Mouse (Mus musculus) thymus, postnatal 14 days (tissue): ENCODE measurements around the gene Supt4a.
A peak's percentile ranks its signal among the peaks of the same experiment; 100 is the strongest.

Experiments
- DNase-seq: peaks from one replicate; pipeline ENCODE4 v3.0.0; 2021

Gene Supt4a

DNA sequence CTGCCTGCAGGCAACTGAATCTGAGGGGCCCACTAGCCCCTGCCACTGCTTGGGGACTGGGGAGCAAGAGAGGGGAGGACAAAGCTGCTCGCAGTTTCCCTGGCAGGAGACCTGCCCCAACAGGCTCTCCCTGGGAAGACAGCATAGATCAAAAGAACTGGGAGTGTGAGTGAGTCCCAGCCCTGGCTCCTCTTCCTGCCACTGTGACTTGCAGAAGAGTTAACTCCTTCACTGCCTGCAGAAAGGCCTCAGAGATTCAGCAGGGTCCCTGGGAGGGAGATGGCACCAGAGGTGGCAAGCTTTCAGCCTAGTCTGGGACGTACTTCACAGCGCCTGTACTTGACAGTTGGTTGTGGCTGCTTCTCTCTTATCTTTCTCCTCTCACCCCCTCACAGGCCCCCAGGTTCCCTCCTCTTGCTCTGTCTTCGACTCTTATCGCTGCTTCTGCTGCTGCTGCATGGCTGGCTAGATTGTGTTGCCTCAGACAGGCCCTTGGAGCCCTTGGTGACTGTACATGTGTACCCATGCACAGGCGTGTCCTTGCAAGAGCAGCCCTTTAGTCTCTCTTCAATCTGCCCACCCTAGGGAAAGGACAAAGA is 11.3 kb upstream of the Supt4a start:
- DNase-seq = peak; percentile 87

- DNase-seq = peak; percentile 78
These were observed 10.3 kb upstream of the Supt4a start for GRCm38 (mm10) chr11:87727021-87727420.

DNA sequence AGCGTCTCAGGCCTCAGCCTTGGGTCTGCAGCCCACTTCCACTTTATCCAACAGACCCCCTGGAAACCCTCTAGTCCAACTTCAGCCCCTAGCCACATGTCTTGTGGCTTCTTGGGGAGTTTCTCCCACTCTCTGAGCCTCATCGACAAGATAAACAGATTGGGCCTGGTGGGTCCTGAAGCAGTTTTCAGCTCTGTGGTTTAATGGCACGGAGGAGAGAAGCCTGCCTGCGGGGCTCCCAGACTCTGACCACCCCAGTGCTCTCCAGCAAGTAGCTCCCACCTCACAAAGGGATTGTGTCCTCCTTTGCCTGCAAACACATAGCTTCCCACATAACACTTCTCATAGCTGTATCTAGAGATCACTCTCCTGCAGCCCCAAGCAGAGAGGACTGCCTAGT is 9.9 kb upstream of the Supt4a start:
- DNase-seq = no peak

DNA sequence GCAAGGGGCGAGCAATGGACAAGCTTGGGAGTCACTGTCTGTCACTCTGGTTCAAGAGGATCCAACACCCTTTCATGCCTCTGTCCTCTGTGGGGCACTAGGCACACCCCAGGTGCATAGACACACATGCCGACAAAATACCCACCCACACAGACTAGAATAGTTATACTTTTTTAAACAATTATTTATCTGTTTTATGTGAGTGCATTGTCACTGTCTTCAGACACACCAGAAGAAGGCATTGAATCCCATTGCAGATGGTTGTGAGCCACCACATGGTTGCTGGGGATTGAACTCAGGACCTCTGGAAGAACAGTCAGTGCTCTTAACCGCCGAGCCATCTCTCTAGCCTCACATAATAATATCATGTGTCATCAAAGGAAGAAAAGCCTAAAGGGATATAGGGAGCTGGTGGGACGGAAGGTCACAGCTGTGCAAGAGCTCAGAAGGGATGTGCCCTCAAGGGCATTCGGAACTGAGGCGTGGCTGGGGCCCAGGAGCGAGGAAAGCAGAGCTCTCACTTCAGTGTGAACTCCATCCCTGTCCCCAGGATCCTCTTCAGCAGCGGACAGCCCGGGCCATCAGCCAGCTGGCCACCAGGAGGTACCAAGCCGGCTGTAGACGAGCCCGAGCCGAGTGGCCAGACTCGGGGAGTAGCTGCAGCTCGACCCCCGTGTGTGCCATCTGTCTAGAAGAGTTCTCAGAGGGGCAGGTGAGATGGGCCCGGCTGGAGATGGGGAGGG is 8.3 kb upstream of the Supt4a start:
- no peak for DNase-seq

- DNase-seq = no peak
These were observed 7.7 kb upstream of the Supt4a start for GRCm38 (mm10) chr11:87729593-87730185.

- DNase-seq = no peak
These were observed 6.6 kb upstream of the Supt4a start for GRCm38 (mm10) chr11:87730652-87731310.

DNA sequence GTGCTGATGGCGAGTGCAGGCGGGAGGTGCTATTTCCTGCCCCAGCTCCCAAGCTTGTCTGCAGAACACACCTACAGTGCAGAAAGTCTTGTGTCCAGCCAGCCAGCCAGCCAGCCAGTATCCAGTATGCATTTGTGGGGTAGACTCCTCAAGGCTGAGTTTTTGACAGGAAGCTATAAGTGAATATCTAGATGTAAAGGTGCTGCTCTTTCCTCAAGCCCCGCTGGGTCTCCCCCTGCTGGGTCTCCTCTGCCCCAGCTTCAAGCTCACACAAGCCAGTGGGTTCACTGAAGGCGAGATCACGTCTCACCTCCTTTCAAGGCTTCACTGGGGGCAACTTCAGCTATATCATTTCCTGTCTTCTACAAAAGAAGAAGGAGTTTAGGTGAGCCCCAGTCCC is 3.0 kb upstream of the Supt4a start:
- peak; percentile 83 for DNase-seq

DNA sequence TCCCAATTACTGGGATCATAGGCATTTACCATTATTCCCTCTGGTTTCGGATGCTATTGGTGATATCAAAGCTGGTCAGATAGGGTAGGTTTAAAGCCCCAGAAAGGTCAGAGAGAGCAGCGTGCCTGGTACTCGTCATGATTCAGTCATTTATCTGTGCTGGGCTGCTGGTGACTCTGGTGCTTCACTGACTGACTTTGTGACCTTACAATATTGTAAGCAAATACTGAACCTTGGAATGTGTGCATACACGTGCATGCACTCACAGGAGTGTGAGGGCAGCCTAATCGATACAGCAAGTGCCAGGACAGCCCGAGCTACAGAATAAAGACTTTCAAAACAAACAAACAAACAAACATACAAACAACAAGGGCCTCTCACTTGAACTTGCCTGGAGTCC is 1.7 kb upstream of the Supt4a start:
- no peak for DNase-seq

DNA sequence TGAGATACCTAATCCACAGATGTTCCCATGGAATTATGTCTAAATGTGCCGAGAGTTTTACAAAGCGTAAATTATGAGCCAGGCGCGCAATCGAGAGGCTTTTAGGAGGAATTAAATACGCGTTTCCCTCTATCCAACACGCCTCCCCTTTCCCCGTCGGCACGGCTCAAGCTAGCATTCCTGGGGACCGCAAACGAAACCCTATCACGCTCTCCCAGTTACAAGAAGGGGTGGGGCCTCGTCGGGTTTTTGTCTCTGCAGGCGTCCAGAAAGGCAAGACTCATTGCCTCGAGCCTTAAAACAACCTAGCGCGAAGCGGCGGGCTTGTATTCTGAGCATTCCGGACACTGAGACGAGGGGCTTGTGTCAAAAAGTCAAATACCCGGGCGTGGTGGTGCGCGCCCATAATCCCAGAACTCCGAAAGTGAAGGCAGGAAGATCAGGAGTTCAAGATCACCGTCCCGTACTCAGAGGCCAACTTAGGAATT is 661 bp upstream of the Supt4a start:
- DNase-seq = peak; percentile 87

DNA sequence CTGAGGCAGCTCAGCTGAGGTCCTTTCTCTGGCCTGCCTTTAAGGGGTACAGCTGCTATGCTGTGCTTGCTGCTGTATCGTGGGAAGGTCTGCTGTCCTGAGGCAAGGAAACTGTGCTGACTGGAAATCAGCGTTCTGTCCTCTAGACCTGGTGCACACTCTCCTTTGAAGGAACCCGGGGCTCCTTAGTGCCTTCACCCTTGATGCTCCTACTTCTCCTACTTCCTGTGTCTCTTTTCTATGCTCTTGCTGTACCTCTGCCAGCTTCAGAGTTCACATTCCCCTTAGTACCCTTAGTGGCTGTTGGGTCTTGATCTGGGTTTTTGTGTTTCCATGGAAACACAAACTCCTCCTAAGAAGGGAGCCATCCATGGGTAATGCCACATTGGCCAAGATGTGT is 6.3 kb downstream of the Supt4a start:
- no peak for DNase-seq

DNA sequence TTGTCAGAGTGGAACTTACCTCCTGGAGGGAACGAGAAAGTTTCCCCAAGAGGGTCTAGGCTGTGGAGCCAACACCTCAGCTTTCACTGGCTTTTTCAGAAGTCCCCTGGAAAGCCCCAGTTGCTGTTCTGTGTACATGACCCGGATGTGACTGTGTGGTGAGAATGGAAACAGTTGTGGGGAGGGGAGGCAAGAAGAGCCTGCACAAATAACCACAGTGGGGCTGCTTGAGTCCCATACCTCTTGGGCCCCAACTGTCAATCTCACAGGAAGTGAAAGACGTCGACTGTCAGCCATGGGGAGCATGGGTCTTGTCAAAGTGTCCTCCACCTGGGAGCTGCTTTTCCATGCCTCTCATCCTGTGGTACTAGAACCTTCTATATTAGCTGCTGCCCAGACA is 7.6 kb downstream of the Supt4a start:
- peak; percentile 87 for DNase-seq

DNA sequence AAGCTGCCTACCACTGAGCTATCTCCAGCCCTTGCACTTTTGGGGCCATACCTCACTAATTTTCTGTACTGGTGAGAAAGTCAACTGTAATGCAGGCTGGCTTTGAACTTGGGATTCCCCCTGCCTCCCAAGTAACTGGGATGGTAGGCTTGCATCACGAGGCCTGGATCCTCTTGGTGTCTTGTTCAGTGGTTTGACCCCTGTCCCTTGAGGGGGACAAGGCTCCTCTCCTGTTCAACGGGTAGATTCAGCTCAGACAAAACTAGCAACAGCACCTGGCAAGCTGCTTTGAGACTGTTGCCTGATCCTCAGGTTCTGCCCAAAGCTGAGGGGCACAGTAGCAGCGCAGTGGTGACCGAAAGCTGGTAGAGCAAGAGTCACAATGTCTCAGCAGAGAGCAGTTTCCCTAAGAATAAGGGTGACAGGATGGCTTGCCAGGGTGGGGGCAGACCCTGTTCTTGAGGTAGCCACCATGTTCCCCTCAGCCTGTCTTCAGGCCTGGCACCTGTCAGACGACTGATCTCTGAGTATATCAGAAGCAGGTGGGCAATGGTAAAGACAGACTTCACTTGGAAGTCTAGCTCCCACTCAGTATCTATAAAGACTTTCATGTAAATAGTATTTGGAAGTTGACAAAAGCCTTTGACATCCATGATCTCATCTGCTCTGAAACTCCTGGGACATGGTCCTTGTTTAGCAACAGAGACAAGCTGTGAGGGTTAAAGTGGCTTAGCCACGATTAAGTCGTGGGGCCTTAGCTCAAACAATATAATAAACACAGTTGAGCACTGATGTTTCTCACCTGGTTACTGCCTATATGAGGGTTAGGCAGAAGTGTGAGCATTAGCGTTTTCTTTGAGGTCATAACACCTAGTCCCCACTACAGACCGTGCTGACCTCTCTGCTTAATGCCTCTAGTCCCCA is 8.5 kb downstream of the Supt4a start:
- peak; percentile 59 for DNase-seq

- no peak for DNase-seq
These were observed 10.0 kb downstream of the Supt4a start for GRCm38 (mm10) chr11:87747312-87747711.

DNA sequence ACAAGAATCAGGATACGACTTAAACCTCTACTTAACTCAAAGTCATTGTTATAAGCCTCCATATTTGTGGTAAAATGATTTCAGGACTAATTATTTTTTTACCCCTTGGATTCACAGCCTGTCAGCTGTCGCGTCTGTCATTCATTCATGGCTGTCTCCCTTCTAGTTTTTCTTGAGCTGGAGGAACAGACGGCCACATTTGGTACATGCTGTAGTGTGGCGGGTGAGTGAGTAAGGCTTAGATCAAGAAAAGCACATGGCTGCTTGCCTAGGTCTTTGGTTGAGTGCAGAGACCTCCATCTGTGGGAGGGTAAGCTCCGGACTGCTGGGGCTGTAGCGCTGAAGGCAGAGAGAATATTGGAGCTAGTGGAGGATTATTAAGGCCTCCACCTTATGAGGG is 10.4 kb downstream of the Supt4a start:
- DNase-seq = peak; percentile 32

DNA sequence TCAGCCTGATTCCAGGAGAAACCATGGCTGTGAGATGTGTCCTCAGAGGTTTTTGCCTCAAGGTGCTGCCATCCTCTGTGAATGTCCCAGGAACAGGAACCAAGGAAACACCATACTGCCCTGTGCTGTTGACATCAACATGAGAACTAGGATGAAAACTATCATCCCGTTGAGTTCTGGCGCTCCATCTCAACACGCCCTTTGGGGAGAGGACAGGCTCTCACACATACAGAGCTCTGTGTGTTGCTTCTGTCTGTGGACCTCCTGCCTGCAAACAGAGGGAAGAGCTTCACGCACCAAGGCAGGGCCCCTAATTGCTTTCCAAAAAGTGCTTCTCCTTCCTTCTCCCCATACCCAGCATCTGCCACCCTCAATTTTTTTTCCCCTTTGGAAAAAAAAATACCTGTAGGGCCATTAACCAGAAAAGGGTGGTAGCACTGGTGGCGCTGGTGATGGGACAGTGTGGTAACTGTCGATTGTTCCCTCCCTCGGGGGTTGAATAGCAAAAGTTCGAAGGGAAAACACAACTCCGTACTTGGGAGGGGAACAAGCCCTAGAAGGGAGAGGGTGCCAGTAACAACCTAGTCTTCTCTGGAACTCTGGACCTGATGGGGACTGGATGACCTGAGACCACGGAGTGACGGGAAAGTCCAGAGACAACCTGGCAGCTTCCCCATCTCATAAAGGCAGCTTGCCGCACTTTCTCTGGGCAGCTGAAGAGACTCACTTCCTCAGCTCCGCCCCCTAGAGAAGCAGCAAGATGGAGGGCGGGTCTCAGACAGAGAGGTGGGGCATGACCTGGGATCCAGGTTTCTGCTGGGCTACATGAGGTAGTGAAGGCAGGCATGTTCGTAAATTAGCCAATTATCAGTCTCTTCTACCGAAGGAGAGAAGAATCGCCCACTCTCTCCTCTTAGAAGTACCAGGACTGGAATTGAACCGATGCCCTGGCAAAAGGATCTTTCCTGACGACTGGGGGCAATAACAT is 11.1 kb downstream of the Supt4a start:
- peak; percentile 93 for DNase-seq

GRCm38 (mm10) chr11:87749192-87750042 is 12.1 kb downstream of the Supt4a start:
- DNase-seq = peak; percentile 94

DNA sequence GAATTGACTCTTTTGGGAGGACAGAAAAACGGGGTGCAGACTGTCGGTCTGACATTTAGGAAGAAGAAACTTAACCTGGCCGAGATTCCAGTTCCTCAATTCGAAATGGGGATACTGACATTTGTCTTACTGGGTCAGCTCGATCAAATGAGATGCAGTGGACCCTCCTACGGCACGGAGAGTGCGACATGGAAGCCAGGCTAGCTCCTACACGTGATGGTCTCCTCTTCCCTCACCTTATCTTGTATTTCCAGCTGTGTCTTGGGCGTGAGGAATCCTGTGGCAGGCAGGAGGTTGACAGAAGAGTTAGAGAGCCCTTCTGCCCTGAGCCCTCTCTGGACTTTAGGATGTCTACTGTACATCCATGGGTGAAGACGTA is 12.7 kb downstream of the Supt4a start:
- DNase-seq = peak; percentile 40

DNA sequence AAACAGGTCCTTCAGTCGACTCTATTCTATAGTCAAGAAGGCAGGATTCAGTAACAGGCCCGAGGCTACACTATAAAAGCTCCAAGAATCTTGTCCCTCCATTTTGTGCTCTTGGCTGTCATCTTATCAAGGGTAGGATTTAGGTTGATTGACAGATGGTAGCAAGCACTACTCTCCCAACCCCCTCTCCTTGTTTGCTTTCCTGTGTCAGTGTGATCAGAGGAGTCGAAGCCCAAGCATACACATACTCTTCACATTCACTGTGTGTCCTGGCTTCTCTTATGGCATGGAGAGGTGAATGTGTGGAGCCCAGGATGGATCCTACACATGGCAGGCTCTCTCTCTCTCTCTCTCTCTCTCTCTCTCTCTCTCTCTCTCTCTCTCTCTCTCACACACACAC is 13.2 kb downstream of the Supt4a start:
- peak; percentile 74 for DNase-seq

GRCm38 (mm10) chr11:87751031-87751430 is 13.7 kb downstream of the Supt4a start:
- DNase-seq = peak; percentile 67

DNA sequence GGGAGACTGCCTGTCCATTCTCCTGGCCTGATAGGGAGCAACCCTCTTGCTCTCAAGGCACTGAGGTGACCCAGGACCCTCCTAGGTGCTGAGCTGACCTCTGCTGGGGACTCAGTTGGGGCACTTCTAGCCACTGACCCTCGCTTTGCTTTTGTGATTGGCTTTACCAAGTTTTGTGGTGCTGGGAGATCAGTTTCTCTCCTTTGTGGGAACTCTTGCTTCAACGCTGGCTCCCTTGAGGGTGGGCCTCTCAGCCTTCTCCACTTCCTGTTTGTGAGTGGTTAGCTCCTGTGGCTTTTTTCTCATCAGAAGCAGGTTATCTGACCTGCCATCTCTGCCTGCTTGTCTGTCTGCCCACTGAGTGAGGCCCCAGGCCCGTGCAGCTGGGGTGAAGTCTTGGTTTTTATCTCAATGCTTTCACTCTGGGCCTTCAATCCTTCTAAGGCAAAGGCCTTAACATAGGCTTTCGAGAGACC is 14.2 kb downstream of the Supt4a start:
- DNase-seq = peak; percentile 90
